Mouse (Mus musculus) yolk sac, embryonic 10.5 days (tissue): ENCODE measurements around the gene Fktn.
"Not testable (repeated sequence)": the region's sequence is repeated elsewhere in the genome, so short reads cannot be mapped to it uniquely, and the experiment has no call there.

ENCODE experiments used
- DNase-seq: peaks from one replicate; pipeline ENCODE4 v3.0.0-alpha.2; 2017; ENCODE audit warnings: low spot score

The Fktn gene

GRCm38 (mm10) chr4:53770958-53771735, 57.3 kb downstream of the Fktn start:
- DNase-seq = no peak

- no peak for DNase-seq
These were observed 58.2 kb downstream of the Fktn start for GRCm38 (mm10) chr4:53772004-53772403.

GRCm38 (mm10) chr4:53773911-53774310, 60.1 kb downstream of the Fktn start:
- DNase-seq = no peak

- DNase-seq = no peak
These were observed 67.6 kb downstream of the Fktn start for GRCm38 (mm10) chr4:53781396-53781795.

- DNase-seq = no peak
These were observed 68.6 kb downstream of the Fktn start for GRCm38 (mm10) chr4:53782216-53783070.

GRCm38 (mm10) chr4:53785746-53786398, 72.1 kb downstream of the Fktn start:
- DNase-seq = no peak

GRCm38 (mm10) chr4:53786851-53787250, 73.1 kb downstream of the Fktn start:
- no peak for DNase-seq

GRCm38 (mm10) chr4:53789346-53789745, 75.5 kb downstream of the Fktn start:
- no peak for DNase-seq

- no peak for DNase-seq
These were observed 80.6 kb downstream of the Fktn start for GRCm38 (mm10) chr4:53794257-53794966.

GRCm38 (mm10) chr4:53795086-53795485, 81.3 kb downstream of the Fktn start:
- no peak for DNase-seq

GRCm38 (mm10) chr4:53795706-53796105, 81.9 kb downstream of the Fktn start:
- DNase-seq = no peak

- DNase-seq = no peak
These were observed 83.3 kb downstream of the Fktn start for GRCm38 (mm10) chr4:53796865-53797772.

GRCm38 (mm10) chr4:53798896-53799676, 85.3 kb downstream of the Fktn start:
- no peak for DNase-seq

GRCm38 (mm10) chr4:53799753-53800152, 86.0 kb downstream of the Fktn start:
- no peak for DNase-seq

GRCm38 (mm10) chr4:53803674-53804073, 89.9 kb downstream of the Fktn start:
- not testable (repeated sequence) for DNase-seq

- not testable (repeated sequence) for DNase-seq
These were observed 92.6 kb downstream of the Fktn start for GRCm38 (mm10) chr4:53806428-53806827.

GRCm38 (mm10) chr4:53818320-53818719, 104.5 kb downstream of the Fktn start:
- DNase-seq = no peak

GRCm38 (mm10) chr4:53823697-53824096, 109.9 kb downstream of the Fktn start:
- DNase-seq = no peak

GRCm38 (mm10) chr4:53824831-53825230, 111.0 kb downstream of the Fktn start:
- no peak for DNase-seq
